Comparison of ENCODE assay signal across 17 mouse cellular contexts in genomic region chr11:115672226-115672987, GRCm38 (mm10). TPM values are rescaled to one million over a fixed set of nuclear protein-coding genes. Genes with fewer than 3 reads are reported as not detected.
DNase-seq lines count a peak whose midpoint lies in the region; ATAC-seq and TF ChIP-seq lines count a peak whose summit lies in the region.
"Had no signal": no experiment of that assay in that cellular context is flagged by ENCODE, and none has a peak within 500 bp of the region (broad histone marks: within the 10 kb centered on the region; RNA-seq: fewer than 3 reads in every experiment).

No protein-coding gene starts in this region.

- no peak for ATAC-seq in forebrain, postnatal 0 days
- ATAC-seq: liver, postnatal 0 days had no signal

- 0 out of 2 replicates have a peak overlapping the region, but pooled peaks have one; percentile 15 for H3K27ac ChIP-seq in forebrain, postnatal 0 days (ENCODE audit: low read depth, low read length)
- no peak overlapping the region for H3K27ac ChIP-seq in forebrain, embryonic 10.5 days
- no peak overlapping the region for H3K27ac ChIP-seq in MEL (ENCODE audit: control insufficient read depth, low read depth, low read length)
- H3K27ac ChIP-seq in olfactory bulb, adult 2 months (ENCODE audit: insufficient read depth, low read depth, low read length), result peak overlapping the region; percentile 95
- H3K27ac ChIP-seq: heart, embryonic 15.5 days had no signal

- H3K9ac ChIP-seq in forebrain, postnatal 0 days, result no peak overlapping the region
- H3K9ac ChIP-seq in MEL (ENCODE audit: control insufficient read depth, low read depth, low read length, poor library complexity, severe bottlenecking), result no peak overlapping the region
- H3K9ac ChIP-seq: heart, embryonic 15.5 days; liver, postnatal 0 days had no signal

- no peak for TF ChIP-seq RAD21 in MEL (IDR thresholded peaks at IDR 0.05; ENCODE audit: low read depth, low read length)

- no peak for TF ChIP-seq POLR2A in MEL (IDR thresholded peaks at IDR 0.05; ENCODE audit: control insufficient read depth in 1 of 2, insufficient read depth in 1 of 2, low read depth in 1 of 2, low read length in 2 of 2, poor library complexity in 1 of 2)
- TF ChIP-seq POLR2A in olfactory bulb, adult 2 months (IDR thresholded peaks at IDR 0.05; ENCODE audit: insufficient read depth, low read depth, low read length), result no peak

- no peaks in the 10 kb centered on the region for H3K9me3 ChIP-seq in forebrain, postnatal 0 days (ENCODE audit: low read length)
- H3K9me3 ChIP-seq in forebrain, embryonic 10.5 days, result no peaks in the 10 kb centered on the region
- H3K9me3 ChIP-seq in MEL (replicated peaks; ENCODE audit: insufficient read depth, low read length), result no peaks in the 10 kb centered on the region
- H3K9me3 ChIP-seq: heart, embryonic 15.5 days had no signal

- no peak for TF ChIP-seq CTCF in forebrain, postnatal 0 days (IDR thresholded peaks at IDR 0.05; ENCODE audit: low read depth)
- no peak for TF ChIP-seq CTCF in MEL (IDR thresholded peaks at IDR 0.05 in 2 of 3, conservative IDR thresholded peaks at IDR 0.05 in 1 of 3; ENCODE audit: control insufficient read depth in 1 of 3, insufficient read depth in 1 of 3, low read depth in 2 of 3, low read length in 3 of 3, poor library complexity in 1 of 3, severe bottlenecking in 1 of 3)
- TF ChIP-seq CTCF in olfactory bulb, adult 2 months (IDR thresholded peaks at IDR 0.05; ENCODE audit: insufficient read depth, low read depth, low read length), result no peak

- H3K36me3 ChIP-seq in forebrain, postnatal 0 days (ENCODE audit: insufficient read depth), result peaks cover 3% of the 10 kb centered on the region; the same call in 1 of the 2 replicates
- H3K36me3 ChIP-seq in forebrain, embryonic 10.5 days (replicated peaks), result peaks cover 14% of the 10 kb centered on the region
- H3K36me3 ChIP-seq in MEL (ENCODE audit: control insufficient read depth in 1 of 2, insufficient read depth in 2 of 2, low read length in 2 of 2), result peaks cover 27 to 39% of the 10 kb centered on the region in 2 experiments

- peaks cover 18% of the 10 kb centered on the region for H3K4me1 ChIP-seq in forebrain, postnatal 0 days (ENCODE audit: insufficient read depth)
- peaks cover 22% of the 10 kb centered on the region for H3K4me1 ChIP-seq in forebrain, embryonic 10.5 days
- peaks cover 16 to 31% of the 10 kb centered on the region in 2 experiments for H3K4me1 ChIP-seq in MEL (ENCODE audit: control insufficient read depth in 1 of 2, insufficient read depth in 2 of 2, low read length in 2 of 2)
- peaks cover 44% of the 10 kb centered on the region for H3K4me1 ChIP-seq in olfactory bulb, adult 2 months (ENCODE audit: control insufficient read depth, insufficient read depth, low read length)

- no peak overlapping the region for H3K4me3 ChIP-seq in forebrain, postnatal 0 days (ENCODE audit: low read depth, low read length)
- H3K4me3 ChIP-seq in forebrain, embryonic 10.5 days, result no peak overlapping the region
- no peak overlapping the region for H3K4me3 ChIP-seq in MEL (ENCODE audit: control insufficient read depth in 1 of 2, insufficient read depth in 1 of 2, low read depth in 2 of 2, low read length in 2 of 2)
- no peak overlapping the region for H3K4me3 ChIP-seq in olfactory bulb, adult 2 months (ENCODE audit: insufficient read depth, low read depth, low read length)
- H3K4me3 ChIP-seq: heart, embryonic 15.5 days had no signal

- no peaks in the 10 kb centered on the region for H3K27me3 ChIP-seq in forebrain, postnatal 0 days (ENCODE audit: insufficient read depth, low read length)
- no peaks in the 10 kb centered on the region for H3K27me3 ChIP-seq in forebrain, embryonic 10.5 days (ENCODE audit: poor library complexity, severe bottlenecking)
- no peaks in the 10 kb centered on the region for H3K27me3 ChIP-seq in MEL (ENCODE audit: control insufficient read depth in 1 of 2, insufficient read depth in 2 of 2, low read length in 2 of 2)
- H3K27me3 ChIP-seq: heart, embryonic 15.5 days had no signal

- 69% methylated on average over 7 of the region's 7 CpGs for WGBS in forebrain, postnatal 0 days
- WGBS in forebrain, embryonic 10.5 days, result 88% methylated on average over 7 of the region's 7 CpGs
- WGBS in olfactory bulb, adult 2 months, result 51% methylated on average over 7 of the region's 7 CpGs

- TF ChIP-seq EP300 in MEL (IDR thresholded peaks at IDR 0.05; ENCODE audit: low read depth in 1 of 2, low read length in 2 of 2), result no peak

- no peak overlapping the region for H3K4me2 ChIP-seq in forebrain, postnatal 0 days (ENCODE audit: low read depth)
- H3K4me2 ChIP-seq: heart, embryonic 15.5 days had no signal

- H3K79me2 ChIP-seq in MEL (ENCODE audit: control insufficient read depth, insufficient read depth, low read length, poor library complexity), result peaks cover 93% of the 10 kb centered on the region

- DNase-seq in forebrain, postnatal 0 days, result no peak
- no peak for DNase-seq in forebrain, embryonic 10.5 days (ENCODE audit: extremely low spot score, low spot score)
- DNase-seq in MEL (ENCODE audit: low read depth, low spot score), result no peak
- DNase-seq in thymus, postnatal 36 days, result peak; percentile 35 to 55
- DNase-seq in ovary, postnatal 10 days (ENCODE audit: low spot score), result no peak
- DNase-seq in frontal cortex, postnatal 10 days (ENCODE audit: low spot score in 2 of 2), result no peak
- DNase-seq: cerebellum, adult 9-11 months; embryo, embryonic 11 days; gastrocnemius, postnatal 36 days; kidney, adult 2 months; kidney, postnatal 10 days; left cerebral cortex, postnatal 4 days; liver; liver, postnatal 0 days; lung, postnatal 10 days had no signal

TF ChIP-seq in MEL, 35 proteins besides CTCF, POLR2A, EP300 and RAD21:
- TF ChIP-seq ETS1 (IDR thresholded peaks at IDR 0.05; ENCODE audit: low read depth, low read length) (no peak), E2F4 (IDR thresholded peaks at IDR 0.05; ENCODE audit: borderline replicate concordance, low read depth, low read length) (no peak), ZNF384 (IDR thresholded peaks at IDR 0.05; ENCODE audit: low read depth, low read length) (peak; percentile 67), ZC3H11A (IDR thresholded peaks at IDR 0.05; ENCODE audit: low read depth, low read length) (no peak), TCF12 (IDR thresholded peaks at IDR 0.05; ENCODE audit: low read depth, low read length) (no peak)

RNA-seq across cellular contexts. Expression of gene Grb2, which starts 36.0 kb away (rescaled TPM):
- total RNA-seq in forebrain, postnatal 0 days (2014; rRNA removed), result 88.2 and 91.9 TPM in 2 replicates
- 153 and 162 TPM in 2 replicates for polyA plus RNA-seq in forebrain, postnatal 0 days (2015; fragmentation: Nextera tagmentation; extraction: Ambion mirVana)
- polyA plus RNA-seq in forebrain, embryonic 10.5 days (2016; fragmentation: Nextera tagmentation; extraction: Ambion mirVana), result 74.4 and 79.6 TPM in 2 replicates
- total RNA-seq in MEL (2012; rRNA removed), result 75.3 and 93.2 TPM in 2 replicates
- 100 to 1,000 TPM in 1 of 2 experiments, not detected in 1; 261 TPM for polyA plus RNA-seq in MEL (2012; ENCODE audit: insufficient read depth in 1 of 2, insufficient read length in 2 of 2, low read depth in 1 of 2, low replicate concordance in 2 of 2, missing spikeins in 1 of 2)
- polyA plus RNA-seq in olfactory bulb, adult 2 months (2012; ENCODE audit: insufficient read depth, insufficient read length, low replicate concordance, missing spikeins), result 264 TPM in 1 of 2 replicates, not detected in the other

RNA-seq across cellular contexts. Expression of gene Slc25a19, which starts 44.3 kb away (rescaled TPM):
- 34.3 and 38.7 TPM in 2 replicates for total RNA-seq in forebrain, postnatal 0 days (2014; rRNA removed)
- 51.1 and 51.7 TPM in 2 replicates for polyA plus RNA-seq in forebrain, postnatal 0 days (2015; fragmentation: Nextera tagmentation; extraction: Ambion mirVana)
- 25.6 and 26.2 TPM in 2 replicates for polyA plus RNA-seq in forebrain, embryonic 10.5 days (2016; fragmentation: Nextera tagmentation; extraction: Ambion mirVana)
- total RNA-seq in MEL (2012; rRNA removed), result 30.0 and 35.3 TPM in 2 replicates
- 10 to 100 TPM in 1 of 2 experiments, not detected in 1; 43.1 TPM for polyA plus RNA-seq in MEL (2012; ENCODE audit: insufficient read depth in 1 of 2, insufficient read length in 2 of 2, low read depth in 1 of 2, low replicate concordance in 2 of 2, missing spikeins in 1 of 2)
- polyA plus RNA-seq in olfactory bulb, adult 2 months (2012; ENCODE audit: insufficient read depth, insufficient read length, low replicate concordance, missing spikeins), result not detected in 2 replicates

RNA-seq across cellular contexts. Expression of gene Mif4gd, which starts 59.6 kb away (rescaled TPM):
- 12.2 and 16.9 TPM in 2 replicates for total RNA-seq in forebrain, postnatal 0 days (2014; rRNA removed)
- 14.4 and 19.4 TPM in 2 replicates for polyA plus RNA-seq in forebrain, postnatal 0 days (2015; fragmentation: Nextera tagmentation; extraction: Ambion mirVana)
- polyA plus RNA-seq in forebrain, embryonic 10.5 days (2016; fragmentation: Nextera tagmentation; extraction: Ambion mirVana), result 20.3 and 23.8 TPM in 2 replicates
- 42.0 and 52.0 TPM in 2 replicates for total RNA-seq in MEL (2012; rRNA removed)
- 10 to 100 TPM in 1 of 2 experiments, not detected in 1; 62.9 TPM for polyA plus RNA-seq in MEL (2012; ENCODE audit: insufficient read depth in 1 of 2, insufficient read length in 2 of 2, low read depth in 1 of 2, low replicate concordance in 2 of 2, missing spikeins in 1 of 2)
- not detected in 2 replicates for polyA plus RNA-seq in olfactory bulb, adult 2 months (2012; ENCODE audit: insufficient read depth, insufficient read length, low replicate concordance, missing spikeins)

Comparison
In these comparisons a context has a peak if more than half of its experiments do, and no peak if none do; other contexts are left out.
1. H3K27ac ChIP-seq: peak in forebrain, postnatal 0 days (single experiment) and olfactory bulb, adult 2 months (single experiment); none in forebrain, embryonic 10.5 days (single experiment) and MEL (single experiment).
2. DNase-seq: peak in thymus, postnatal 36 days (2 of 2); none in forebrain, postnatal 0 days (single experiment), forebrain, embryonic 10.5 days (single experiment), MEL (single experiment), ovary, postnatal 10 days (single experiment) and frontal cortex, postnatal 10 days (0 of 2).